8 mouse cellular contexts compared by ENCODE assay signal in genomic region chr7:35545881-35546280, GRCm38 (mm10). TPM values are rescaled to one million over a fixed set of nuclear protein-coding genes. Genes with fewer than 3 reads are reported as not detected.
DNase-seq lines count a peak whose midpoint lies in the region; ATAC-seq and TF ChIP-seq lines count a peak whose summit lies in the region.
"Had no signal": no experiment of that assay in that cellular context is flagged by ENCODE, and none has a peak within 500 bp of the region (broad histone marks: within the 10 kb centered on the region; RNA-seq: fewer than 3 reads in every experiment).

No protein-coding gene starts in this region.

- H3K4me1 ChIP-seq in ES-Bruce4 (ENCODE audit: control insufficient read depth, insufficient read depth, low read length): no peaks in the 10 kb centered on the region

- peak overlapping the region; percentile 37 for H3K27ac ChIP-seq in ES-Bruce4 (ENCODE audit: insufficient read depth, low read length)
- H3K27ac ChIP-seq in layer of hippocampus, adult 2 months: no peak overlapping the region

- no peak for TF ChIP-seq POLR2A in ES-Bruce4 (IDR thresholded peaks at IDR 0.05; ENCODE audit: insufficient read depth, low read length)

- no peaks in the 10 kb centered on the region for H3K27me3 ChIP-seq in ES-Bruce4 (ENCODE audit: control insufficient read depth, insufficient read depth, low read length, poor library complexity, severe bottlenecking)

- H3K9me3 ChIP-seq in ES-Bruce4 (replicated peaks; ENCODE audit: control insufficient read depth, insufficient read depth, low read length, poor library complexity, severe bottlenecking): no peaks in the 10 kb centered on the region

- TF ChIP-seq EP300 in ES-Bruce4 (IDR thresholded peaks at IDR 0.05; ENCODE audit: insufficient read depth, low read depth, low read length): no peak

- H3K4me3 ChIP-seq in ES-Bruce4 (ENCODE audit: low read depth, low read length): no peak overlapping the region
- H3K4me3 ChIP-seq in layer of hippocampus, adult 2 months: no peak overlapping the region
- H3K4me3 ChIP-seq: myocyte had no signal

- TF ChIP-seq CTCF in ES-Bruce4 (IDR thresholded peaks at IDR 0.05; ENCODE audit: low read depth, low read length): peak; percentile 72
- peak; percentile 93 for TF ChIP-seq CTCF in layer of hippocampus, adult 2 months (conservative IDR thresholded peaks at IDR 0.05)

- DNase-seq in gastrocnemius, postnatal 25 days: peak; percentile 14
- peak; percentile 59 to 60 for DNase-seq in layer of hippocampus, adult 2 months (ENCODE audit: low spot score in 2 of 2)
- peak; percentile 40 to 46 for DNase-seq in lung, adult 18-20 months
- DNase-seq in retina, postnatal 1 day: peak; percentile 78

- no peak overlapping the region for H3K9ac ChIP-seq in ES-Bruce4 (ENCODE audit: low read depth, poor library complexity, severe bottlenecking)

- ATAC-seq in activated CD4-positive, CD25-positive, alpha-beta regulatory T cell, adult 4 months: peak; percentile 59
- peak; percentile 95 for ATAC-seq in common myeloid progenitor, adult 5-6 weeks (replicated peaks; ENCODE audit: low read depth, poor library complexity, severe bottlenecking)

- peaks cover 10% of the 10 kb centered on the region for H3K36me3 ChIP-seq in ES-Bruce4 (ENCODE audit: control insufficient read depth, insufficient read depth, low read length, poor library complexity, severe bottlenecking)

RNA-seq across cellular contexts. Expression of gene Tdrd12, which starts 8.3 kb away (rescaled TPM):
- polyA plus RNA-seq in ES-Bruce4 (2011; ENCODE audit: insufficient read depth, insufficient read length, low read depth, missing spikeins): 74.9 and 75.1 TPM in 2 replicates
- not detected for polyA plus RNA-seq in activated CD4-positive, CD25-positive, alpha-beta regulatory T cell, adult 4 months (2017; shearing (Covaris generic))
- total RNA-seq in common myeloid progenitor, adult 5-6 weeks (2017): not detected in 2 replicates
- total RNA-seq in gastrocnemius, postnatal 25 days (2021): not detected
- total RNA-seq in layer of hippocampus, adult 2 months (2021): under 1 TPM; 0.64 to 0.74 TPM
- polyA plus RNA-seq: myocyte had no signal

RNA-seq across cellular contexts. Expression of gene Nudt19, which starts 10.2 kb away (rescaled TPM):
- 43.0 and 46.3 TPM in 2 replicates for polyA plus RNA-seq in ES-Bruce4 (2011; ENCODE audit: insufficient read depth, insufficient read length, low read depth, missing spikeins)
- polyA plus RNA-seq in activated CD4-positive, CD25-positive, alpha-beta regulatory T cell, adult 4 months (2017; shearing (Covaris generic)): 10 to 100 TPM; 49.0 to 58.6 TPM
- total RNA-seq in common myeloid progenitor, adult 5-6 weeks (2017): 50.9 and 53.3 TPM in 2 replicates
- total RNA-seq in gastrocnemius, postnatal 25 days (2021): 10 to 100 TPM; 37.7 to 42.7 TPM
- total RNA-seq in layer of hippocampus, adult 2 months (2021): 10 to 100 TPM; 65.1 to 67.3 TPM

RNA-seq across cellular contexts. Expression of gene Rgs9bp, which starts 39.5 kb away (rescaled TPM):
- polyA plus RNA-seq in ES-Bruce4 (2011; ENCODE audit: insufficient read depth, insufficient read length, low read depth, missing spikeins): 4.6 and 4.8 TPM in 2 replicates
- polyA plus RNA-seq in activated CD4-positive, CD25-positive, alpha-beta regulatory T cell, adult 4 months (2017; shearing (Covaris generic)): under 1 TPM in 1 of 2 experiments, not detected in 1; 0.08 TPM
- total RNA-seq in common myeloid progenitor, adult 5-6 weeks (2017): 1.4 and 2.1 TPM in 2 replicates
- total RNA-seq in gastrocnemius, postnatal 25 days (2021): under 1 TPM; 0.05 to 0.43 TPM
- under 1 TPM; 0.34 to 0.51 TPM for total RNA-seq in layer of hippocampus, adult 2 months (2021)
- polyA plus RNA-seq: myocyte had no signal

RNA-seq across cellular contexts. Expression of gene Ankrd27, which starts 40.2 kb away (rescaled TPM):
- polyA plus RNA-seq in ES-Bruce4 (2011; ENCODE audit: insufficient read depth, insufficient read length, low read depth, missing spikeins): 64.1 and 74.9 TPM in 2 replicates
- 10 to 100 TPM; 36.5 to 46.8 TPM for polyA plus RNA-seq in activated CD4-positive, CD25-positive, alpha-beta regulatory T cell, adult 4 months (2017; shearing (Covaris generic))
- total RNA-seq in common myeloid progenitor, adult 5-6 weeks (2017): 42.0 and 50.0 TPM in 2 replicates
- 10 to 100 TPM in 1 of 2 experiments, 1 to 10 TPM in 1; 7.9 to 11.1 TPM for total RNA-seq in gastrocnemius, postnatal 25 days (2021)
- 10 to 100 TPM; 35.8 to 44.2 TPM for total RNA-seq in layer of hippocampus, adult 2 months (2021)

Comparison
In these comparisons a context has a peak if more than half of its experiments do, and no peak if none do; other contexts are left out.
1. DNase-seq: peak in every context shown above with its lines; median percentile 78 in retina, postnatal 1 day; 60 in layer of hippocampus, adult 2 months; 43 in lung, adult 18-20 months; 14 in gastrocnemius, postnatal 25 days.